Mouse (Mus musculus): ENCODE measurements around the gene Pgam2.

DNA sequence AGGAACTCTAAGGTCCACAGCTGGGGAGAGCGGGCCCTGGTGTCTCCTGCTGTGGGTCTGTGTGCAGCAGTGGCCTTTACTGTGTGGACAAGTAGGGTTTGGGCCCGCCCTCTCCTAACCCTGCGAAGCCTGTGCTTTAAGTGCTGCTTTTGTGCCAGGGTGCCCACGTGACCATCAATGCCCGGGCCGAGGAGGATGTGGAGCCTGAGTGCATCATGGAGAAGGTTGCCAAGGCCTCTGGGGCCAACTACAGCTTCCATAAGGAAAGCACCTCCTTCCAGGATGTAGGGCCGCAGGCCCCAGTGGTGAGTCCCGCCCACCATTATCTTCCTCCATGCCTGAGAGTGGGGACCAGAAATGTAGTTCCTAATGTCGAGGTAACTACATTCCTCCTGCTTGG is 8.2 kb downstream of the Pgam2 start:
- no peak for TF ChIP-seq CTCF (IDR thresholded peaks at IDR 0.05; ENCODE audit: low read depth, low read length)
- no peak for TF ChIP-seq GATA1 (IDR thresholded peaks at IDR 0.05; ENCODE audit: borderline replicate concordance, low read length)
- TF ChIP-seq GATA2 (IDR thresholded peaks at IDR 0.05; ENCODE audit: borderline replicate concordance, low read depth, low read length) = no peak

All from G1E (cell line).